Mouse (Mus musculus) cerebellum, adult 11-12 months (tissue): Measurements from ENCODE around the gene Rbm28.

Experiments used
- DNase-seq: peaks from one replicate; pipeline ENCODE4 v3.0.0; 2022

Gene Rbm28

GRCm38 (mm10) chr6:29137441-29137840 lies 27.4 kb downstream of the Rbm28 start:
- no peak for DNase-seq

- no peak for DNase-seq
Observed at GRCm38 (mm10) chr6:29133100-29133499, 31.7 kb downstream of the Rbm28 start.

- DNase-seq: no peak
Observed at GRCm38 (mm10) chr6:29126878-29127426, 37.9 kb downstream of the Rbm28 start.

- DNase-seq: peak; percentile 9
Observed at GRCm38 (mm10) chr6:29119990-29120389, 44.8 kb downstream of the Rbm28 start.

GRCm38 (mm10) chr6:29118963-29119362 lies 45.8 kb downstream of the Rbm28 start:
- no peak for DNase-seq

- no peak for DNase-seq
Observed at GRCm38 (mm10) chr6:29118231-29118630, 46.6 kb downstream of the Rbm28 start.

- DNase-seq: no peak
Observed at GRCm38 (mm10) chr6:29117417-29118104, 47.2 kb downstream of the Rbm28 start.

GRCm38 (mm10) chr6:29115756-29116155 lies 49.0 kb downstream of the Rbm28 start:
- DNase-seq: no peak

- DNase-seq: no peak
Observed at GRCm38 (mm10) chr6:29111501-29111900, 53.3 kb downstream of the Rbm28 start.

GRCm38 (mm10) chr6:29108376-29108775 lies 56.4 kb downstream of the Rbm28 start:
- no peak for DNase-seq

- no peak for DNase-seq
Observed at GRCm38 (mm10) chr6:29101248-29101864, 63.5 kb downstream of the Rbm28 start.

GRCm38 (mm10) chr6:29100423-29100822 lies 64.4 kb downstream of the Rbm28 start:
- no peak for DNase-seq

- no peak for DNase-seq
Observed at GRCm38 (mm10) chr6:29099536-29100170, 65.2 kb downstream of the Rbm28 start.

- no peak for DNase-seq
Observed at GRCm38 (mm10) chr6:29092904-29093303, 71.9 kb downstream of the Rbm28 start.

- DNase-seq: no peak
Observed at GRCm38 (mm10) chr6:29092234-29092633, 72.6 kb downstream of the Rbm28 start.

- no peak for DNase-seq
Observed at GRCm38 (mm10) chr6:29087921-29088709, 76.7 kb downstream of the Rbm28 start.

GRCm38 (mm10) chr6:29084401-29084800 lies 80.4 kb downstream of the Rbm28 start:
- DNase-seq: no peak

- no peak for DNase-seq
Observed at GRCm38 (mm10) chr6:29082776-29083354, 81.9 kb downstream of the Rbm28 start.

- no peak for DNase-seq
Observed at GRCm38 (mm10) chr6:29081826-29082363, 82.9 kb downstream of the Rbm28 start.

GRCm38 (mm10) chr6:29079291-29079690 lies 85.5 kb downstream of the Rbm28 start:
- DNase-seq: no peak

- DNase-seq: peak; percentile 30
Observed at GRCm38 (mm10) chr6:29074133-29074469, 90.7 kb downstream of the Rbm28 start.
